Mouse (Mus musculus) neural tube, embryonic 11.5 days (tissue): Measurements from ENCODE around the gene Snrnp200. TPM values are rescaled to one million over a fixed set of nuclear protein-coding genes. Genes with fewer than 3 reads are reported as not detected.

Experiments
- ATAC-seq: fragments of 200-750 bp; cut with Nextera tagmentation; 2 replicates; pipeline ENCODE4 v1.8.0; 2017; ENCODE audit warnings: moderate number of reproducible peaks, mild to moderate bottlenecking, moderate TSS enrichment, moderate library complexity; ENCODE audit not compliant: insufficient read depth, low FRiP score, low TSS enrichment
- DNase-seq: peaks from one replicate; pipeline ENCODE4 v3.0.0-alpha.2; 2015; ENCODE audit warnings: low spot score
- H3K27ac ChIP-seq: fragments of 300-500 bp; sonication (generic); 2 replicates; pipeline ENCODE4 v1.5.1; 2014; ENCODE audit warnings: low read depth, mild to moderate bottlenecking, low read length
- H3K27me3 ChIP-seq: fragments of 300-500 bp; sonication (generic); 2 replicates; pipeline ENCODE4 v1.6.1; 2014; ENCODE audit warnings: mild to moderate bottlenecking, low read length, mixed read lengths; ENCODE audit not compliant: control insufficient read depth, insufficient read depth
- H3K36me3 ChIP-seq: fragments of 300-500 bp; sonication (generic); 2 replicates; pipeline ENCODE4 v1.6.1; 2014; ENCODE audit warnings: mild to moderate bottlenecking, low read length, moderate library complexity, mixed read lengths; ENCODE audit not compliant: control insufficient read depth, insufficient read depth
- H3K4me1 ChIP-seq: fragments of 300-500 bp; sonication (generic); 2 replicates; pipeline ENCODE4 v1.6.1; 2014; ENCODE audit warnings: low read length, mixed read lengths; ENCODE audit not compliant: control insufficient read depth, insufficient read depth
- H3K4me2 ChIP-seq: fragments of 300-500 bp; sonication (generic); 2 replicates; pipeline ENCODE4 v1.6.1; 2014; ENCODE audit warnings: low read depth, mild to moderate bottlenecking, moderate library complexity
- H3K4me3 ChIP-seq: fragments of 300-500 bp; sonication (generic); 2 replicates; pipeline ENCODE4 v1.5.1; 2014; ENCODE audit warnings: low read depth, low read length
- H3K9ac ChIP-seq: fragments of 300-500 bp; sonication (generic); 2 replicates; pipeline ENCODE4 v1.6.1; 2014; ENCODE audit warnings: mild to moderate bottlenecking, low read length
- H3K9me3 ChIP-seq: fragments of 300-500 bp; sonication (generic); 2 replicates; pipeline ENCODE4 v1.6.1; 2016; ENCODE audit warnings: low read length; ENCODE audit not compliant: control insufficient read depth
- WGBS: fragments of 180-500 bp; shearing (Covaris S2); extraction: QIAGEN DNeasy Blood & Tissue Kit; methylation state at CpG from one replicate; pipeline ENCODE4 v1.1.7; 2014; 5-methylcytosine and 5-hydroxymethylcytosine counted together
- polyA plus RNA-seq: library from polyadenylated mRNA; unstranded; fragments of >200 nt; fragmentation: Nextera tagmentation; extraction: Ambion mirVana; gene quantifications from 2 replicates; pipeline ENCODE4 v1.2.1, GENCODE M21; 2014

The Snrnp200 gene
- polyA plus RNA-seq, 1 experiment from 2014 or later = 110 TPM

DNA sequence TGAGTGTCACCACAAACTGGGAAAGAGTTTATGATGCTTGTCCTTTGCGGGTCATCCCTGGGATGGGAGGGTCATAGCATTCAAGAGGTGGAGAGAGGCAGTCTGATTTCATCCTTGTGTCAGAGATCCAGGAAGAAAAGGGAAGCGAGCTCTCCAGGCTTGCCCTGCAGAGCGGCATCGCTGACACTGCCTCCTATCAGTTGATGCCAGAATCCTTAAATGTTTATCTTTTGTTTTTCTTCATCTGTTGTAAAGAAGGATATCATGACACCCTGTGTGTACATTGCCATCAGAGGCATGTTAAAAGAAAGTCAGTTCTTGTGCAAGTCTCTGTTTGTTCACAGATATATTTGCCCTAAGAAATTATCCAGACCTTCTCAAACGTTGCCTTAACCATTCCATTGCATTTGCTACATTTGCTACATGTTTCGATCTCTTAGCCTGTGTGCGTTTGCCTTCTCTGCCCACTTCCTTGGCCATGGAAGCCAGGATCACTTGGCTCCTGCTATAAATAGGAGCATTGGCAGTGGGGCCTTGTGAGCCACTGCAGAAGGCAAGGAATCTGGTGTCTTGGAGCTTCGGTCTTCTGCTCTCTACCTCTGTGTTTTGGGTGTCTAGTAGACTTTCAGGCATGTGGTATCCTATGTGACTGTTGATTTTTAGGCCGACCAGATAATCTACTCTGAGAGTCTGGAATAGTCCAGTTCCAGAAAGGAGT, 42.3 kb downstream of the Snrnp200 start:
- ATAC-seq (no peak), DNase-seq (no peak)
- Histone ChIP-seq H3K36me3 (0 out of 2 replicates have a peak, but pooled peaks cover 3% of the 10 kb centered on the region), H3K9me3 (no peaks in the 10 kb centered on the region), H3K4me2 (no peak overlapping the region), H3K9ac (no peak overlapping the region), H3K4me1 (0 out of 2 replicates have a peak, but pooled peaks cover 15% of the 10 kb centered on the region), H3K27me3 (no peaks in the 10 kb centered on the region), H3K4me3 (no peak overlapping the region), H3K27ac (no peak overlapping the region)
- WGBS = 90% methylated on average over 9 of the region's 9 CpGs

GRCm38 (mm10) chr2:127251457-127251856, 43.3 kb downstream of the Snrnp200 start:
- Histone ChIP-seq H3K4me3 (no peak overlapping the region), H3K4me1 (0 out of 2 replicates have a peak, but pooled peaks cover 15% of the 10 kb centered on the region), H3K27ac (no peak overlapping the region), H3K36me3 (0 out of 2 replicates have a peak, but pooled peaks cover 3% of the 10 kb centered on the region), H3K9ac (no peak overlapping the region), H3K27me3 (no peaks in the 10 kb centered on the region), H3K9me3 (no peaks in the 10 kb centered on the region), H3K4me2 (no peak overlapping the region)
- no peak for ATAC-seq
- no peak for DNase-seq
- 87% methylated on average over 3 of the region's 3 CpGs for WGBS

DNA sequence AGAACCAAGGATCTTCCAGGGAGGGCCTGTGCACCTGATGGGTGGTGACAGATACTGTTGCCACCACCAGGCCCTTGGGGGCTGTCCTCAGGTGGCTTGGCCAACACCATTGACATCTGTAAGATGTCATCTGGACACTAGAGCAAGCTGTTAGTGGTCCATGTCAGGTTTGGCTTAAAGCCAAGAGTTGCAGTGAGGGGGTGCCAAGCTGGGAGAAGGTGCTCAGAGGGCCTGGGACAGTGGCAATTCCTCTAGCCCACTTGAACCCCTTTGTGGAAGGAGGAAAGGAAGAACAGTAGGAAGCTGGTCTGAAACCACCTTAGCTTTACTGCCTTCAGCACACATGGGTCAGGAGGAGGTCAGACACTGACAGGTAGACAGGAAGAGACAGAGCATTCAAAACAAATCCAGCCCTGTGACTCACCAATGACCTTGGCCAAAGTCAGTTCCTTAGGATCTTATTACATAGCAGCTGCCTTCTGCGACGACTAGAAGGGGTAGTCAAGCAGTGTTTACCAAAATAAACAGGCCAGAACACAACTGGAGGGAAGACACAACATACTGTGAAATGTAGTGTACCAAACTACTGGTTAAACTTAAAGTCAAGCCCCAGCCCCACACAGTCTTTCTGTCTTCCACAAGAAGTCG, 43.8 kb downstream of the Snrnp200 start:
- H3K4me1 ChIP-seq = 0 out of 2 replicates have a peak, but pooled peaks cover 9% of the 10 kb centered on the region
- DNase-seq (no peak), ATAC-seq (no peak)
- H3K4me2 ChIP-seq = no peak overlapping the region
- H3K27me3 ChIP-seq = no peaks in the 10 kb centered on the region
- H3K4me3 ChIP-seq = no peak overlapping the region
- 87% methylated on average over 3 of the region's 3 CpGs for WGBS
- no peak overlapping the region for H3K27ac ChIP-seq
- no peak overlapping the region for H3K9ac ChIP-seq
- 0 out of 2 replicates have a peak, but pooled peaks cover 3% of the 10 kb centered on the region for H3K36me3 ChIP-seq
- H3K9me3 ChIP-seq = no peaks in the 10 kb centered on the region

GRCm38 (mm10) chr2:127252787-127253186, 44.6 kb downstream of the Snrnp200 start:
- H3K4me2 ChIP-seq = no peak overlapping the region
- H3K9ac ChIP-seq = no peak overlapping the region
- peaks cover 5% of the 10 kb centered on the region; the same call in 1 of the 2 replicates for H3K36me3 ChIP-seq
- WGBS = 76% methylated on average over 5 of the region's 5 CpGs
- 0 out of 2 replicates have a peak, but pooled peaks cover 9% of the 10 kb centered on the region for H3K4me1 ChIP-seq
- DNase-seq (no peak), ATAC-seq (no peak)
- no peak overlapping the region for H3K4me3 ChIP-seq
- H3K9me3 ChIP-seq = no peaks in the 10 kb centered on the region
- H3K27me3 ChIP-seq = no peaks in the 10 kb centered on the region
- no peak overlapping the region for H3K27ac ChIP-seq

DNA sequence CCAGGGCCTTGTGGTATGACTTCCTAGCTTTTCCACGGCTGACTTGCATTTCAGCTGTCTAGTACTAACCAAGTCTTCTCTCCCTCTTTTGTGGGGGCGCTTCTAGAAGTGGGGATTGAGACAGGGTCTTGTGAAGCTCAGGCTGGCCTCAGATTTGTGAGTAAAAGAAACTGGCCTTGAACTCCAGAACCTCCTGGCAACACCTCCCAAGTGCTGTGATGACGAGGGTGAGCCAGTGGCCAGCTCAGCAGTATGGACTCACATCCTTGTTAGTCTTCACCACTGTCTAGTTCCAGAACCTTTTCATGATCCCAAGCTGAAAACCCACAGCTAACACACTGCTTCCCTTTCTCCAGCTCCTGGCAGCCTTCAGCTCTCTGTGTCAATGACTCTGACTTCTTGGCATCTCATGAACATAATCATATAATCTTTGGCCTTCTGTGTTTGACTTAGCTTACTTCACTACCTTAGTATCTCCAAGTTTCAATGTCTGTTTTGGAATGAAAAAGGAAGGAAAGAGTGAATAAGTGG, 46.5 kb downstream of the Snrnp200 start:
- Histone ChIP-seq H3K4me2 (no peak overlapping the region), H3K27ac (no peak overlapping the region), H3K36me3 (peaks cover 11% of the 10 kb centered on the region), H3K4me3 (no peak overlapping the region), H3K4me1 (no peaks in the 10 kb centered on the region), H3K27me3 (no peaks in the 10 kb centered on the region), H3K9ac (no peak overlapping the region), H3K9me3 (no peaks in the 10 kb centered on the region)
- DNase-seq = no peak
- WGBS = 83% methylated on average over 3 of the region's 3 CpGs
- ATAC-seq = no peak

DNA sequence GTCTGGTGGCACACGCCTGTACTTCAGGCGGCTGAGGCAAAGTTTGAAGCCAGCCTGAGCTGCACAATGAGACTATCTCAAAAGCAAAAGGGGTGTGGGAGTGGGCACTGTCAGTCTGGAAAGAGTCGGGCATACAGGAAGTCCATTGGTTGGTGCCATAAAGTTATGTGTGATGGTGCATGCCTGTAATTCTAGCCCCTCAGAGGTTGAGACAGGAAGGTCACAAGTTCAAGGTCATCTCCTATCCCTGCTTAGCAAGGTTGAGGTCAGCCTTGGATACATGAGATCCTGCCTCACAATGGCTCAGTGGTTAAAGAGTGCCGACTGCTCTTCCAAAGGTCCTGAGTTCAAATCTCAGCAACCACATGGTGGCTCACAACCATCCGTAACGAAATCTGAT, 47.1 kb downstream of the Snrnp200 start:
- H3K9me3 ChIP-seq = no peaks in the 10 kb centered on the region
- no peak overlapping the region for H3K4me3 ChIP-seq
- H3K27me3 ChIP-seq = no peaks in the 10 kb centered on the region
- 86% methylated on average over 6 of the region's 6 CpGs for WGBS
- H3K9ac ChIP-seq = no peak overlapping the region
- H3K27ac ChIP-seq = no peak overlapping the region
- no peak overlapping the region for H3K4me2 ChIP-seq
- H3K36me3 ChIP-seq = peaks cover 11% of the 10 kb centered on the region
- H3K4me1 ChIP-seq = no peaks in the 10 kb centered on the region
- DNase-seq (no peak), ATAC-seq (no peak)

GRCm38 (mm10) chr2:127259340-127259739, 51.2 kb downstream of the Snrnp200 start:
- H3K4me1 ChIP-seq = no peaks in the 10 kb centered on the region
- no peaks in the 10 kb centered on the region for H3K9me3 ChIP-seq
- no peak overlapping the region for H3K4me2 ChIP-seq
- no peak overlapping the region for H3K4me3 ChIP-seq
- no peaks in the 10 kb centered on the region for H3K27me3 ChIP-seq
- WGBS = 89% methylated on average over 5 of the region's 5 CpGs
- H3K36me3 ChIP-seq = peaks cover 8% of the 10 kb centered on the region
- no peak overlapping the region for H3K9ac ChIP-seq
- ATAC-seq = no peak
- DNase-seq = no peak
- H3K27ac ChIP-seq = no peak overlapping the region

- no peaks in the 10 kb centered on the region for H3K27me3 ChIP-seq
- H3K27ac ChIP-seq = no peak overlapping the region
- no peak overlapping the region for H3K4me2 ChIP-seq
- ATAC-seq (no peak), DNase-seq (no peak)
- H3K9ac ChIP-seq = no peak overlapping the region
- no peaks in the 10 kb centered on the region for H3K4me1 ChIP-seq
- H3K36me3 ChIP-seq = peaks cover 5% of the 10 kb centered on the region; the same call in 1 of the 2 replicates
- H3K9me3 ChIP-seq = no peaks in the 10 kb centered on the region
- no peak overlapping the region for H3K4me3 ChIP-seq
Observed at GRCm38 (mm10) chr2:127262480-127262879, 54.3 kb downstream of the Snrnp200 start.
